ENCODE assay signal across 8 mouse cellular contexts in the genomic region with DNA sequence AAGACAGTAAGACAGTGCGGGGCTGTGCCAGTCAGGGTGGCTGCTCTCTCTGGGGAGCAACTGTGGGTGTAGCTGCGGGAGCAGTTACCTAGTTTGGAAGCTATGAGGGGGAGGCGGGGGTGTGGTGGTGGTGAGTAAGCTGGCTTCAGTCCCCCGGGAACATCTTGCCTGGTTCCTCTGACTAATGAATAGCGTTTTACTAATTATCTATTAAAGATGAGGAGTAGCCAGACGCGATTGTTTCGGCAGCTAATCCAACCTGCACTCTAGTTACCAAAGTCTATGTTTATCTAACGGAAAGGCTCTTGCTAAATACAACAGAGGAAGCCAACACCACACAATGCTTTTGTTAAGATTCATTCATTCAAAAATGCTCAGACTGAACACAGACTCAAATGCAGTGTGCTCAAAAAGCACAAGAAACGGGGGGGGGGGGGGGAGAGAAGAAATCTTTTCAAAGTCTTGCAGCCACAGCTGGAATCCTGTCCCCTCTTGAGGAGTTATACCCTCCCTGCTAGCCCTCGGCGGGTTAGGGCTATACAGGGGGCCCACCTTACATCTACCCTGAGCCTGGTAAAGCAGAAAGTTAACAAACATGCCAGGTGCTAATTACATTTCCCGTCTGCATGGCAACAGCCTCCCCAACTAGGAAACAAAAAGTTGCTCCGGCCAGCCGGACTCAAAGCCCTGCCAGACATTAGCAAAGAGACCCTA. TPM values are rescaled to one million over a fixed set of nuclear protein-coding genes. Genes with fewer than 3 reads are reported as not detected.
DNase-seq lines count a peak whose midpoint lies in the region; ATAC-seq and TF ChIP-seq lines count a peak whose summit lies in the region.

No protein-coding gene starts in this region.

- H3K36me3 ChIP-seq in hindbrain, embryonic 13.5 days = peaks cover 30% of the 10 kb centered on the region
- H3K36me3 ChIP-seq in liver, postnatal 0 days (replicated peaks; ENCODE audit: insufficient read depth, low read length) = peaks cover 2% of the 10 kb centered on the region

- 4% methylated on average over 15 of the region's 15 CpGs for WGBS in hindbrain, embryonic 13.5 days
- 6% methylated on average over 15 of the region's 15 CpGs for WGBS in liver, postnatal 0 days (ENCODE audit: insufficient replicate concordance)

- H3K4me2 ChIP-seq in hindbrain, embryonic 13.5 days = peak overlapping the region; percentile 93
- peak overlapping the region; percentile 100 for H3K4me2 ChIP-seq in liver, postnatal 0 days (ENCODE audit: low read depth, low read length)

- TF ChIP-seq EP300 in liver, postnatal 0 days (IDR thresholded peaks at IDR 0.05; ENCODE audit: low read depth) = no peak

- H3K9me3 ChIP-seq in hindbrain, embryonic 13.5 days = no peaks in the 10 kb centered on the region
- no peaks in the 10 kb centered on the region for H3K9me3 ChIP-seq in liver, postnatal 0 days (ENCODE audit: low read length)

- H3K9ac ChIP-seq in hindbrain, embryonic 13.5 days = peak overlapping the region; percentile 90
- H3K9ac ChIP-seq in liver, postnatal 0 days (replicated peaks) = peak overlapping the region; percentile 80

- H3K4me3 ChIP-seq in hindbrain, embryonic 13.5 days = peak overlapping the region; percentile 90
- H3K4me3 ChIP-seq in liver, postnatal 0 days (ENCODE audit: low read depth, low read length) = peak overlapping the region; percentile 83

- peaks cover 17% of the 10 kb centered on the region for H3K4me1 ChIP-seq in hindbrain, embryonic 13.5 days (replicated peaks)
- H3K4me1 ChIP-seq in liver, postnatal 0 days (ENCODE audit: insufficient read depth) = peaks cover 17% of the 10 kb centered on the region

- DNase-seq in heart, adult 11 months = peak; percentile 87
- no peak for DNase-seq in heart, postnatal 10 days
- peak; percentile 25 for DNase-seq in urinary bladder, postnatal 14 days (ENCODE audit: low spot score)
- no peak for DNase-seq in urinary bladder, adult 2 months (ENCODE audit: low spot score)
- DNase-seq in liver, postnatal 0 days = no peak
- peak; percentile 68 for DNase-seq in telencephalon, adult 2 months (ENCODE audit: low read depth, low spot score)

- TF ChIP-seq CTCF in liver, postnatal 0 days (IDR thresholded peaks at IDR 0.05; ENCODE audit: low read depth) = no peak

- intact Hi-C loops in heart, postnatal 10 days (cut with DNase I) = no loop called here

- no peaks in the 10 kb centered on the region; the same call in 1 of the 2 replicates for H3K27me3 ChIP-seq in hindbrain, embryonic 13.5 days
- H3K27me3 ChIP-seq in liver, postnatal 0 days (ENCODE audit: insufficient read depth, low read length) = no peaks in the 10 kb centered on the region

- ATAC-seq in hindbrain, embryonic 13.5 days (ENCODE audit: low FRiP score) = peak; percentile 61
- peak; percentile 34 for ATAC-seq in liver, postnatal 0 days
- ATAC-seq in cerebellum, adult (ENCODE audit: insufficient number of reproducible peaks, low FRiP score, low TSS enrichment) = no peak

- no peak overlapping the region for H3K27ac ChIP-seq in hindbrain, embryonic 13.5 days
- H3K27ac ChIP-seq in liver, postnatal 0 days (ENCODE audit: low read depth) = peak overlapping the region; percentile 74

RNA-seq across cellular contexts. Expression of gene Dpy19l3, which starts 0.8 kb away (rescaled TPM):
- total RNA-seq in heart, postnatal 10 days (2021) = 1 to 10 TPM; 8.9 to 9.0 TPM
- 7.2 and 9.5 TPM in 2 replicates for polyA plus RNA-seq in urinary bladder, adult 2 months (2012; rRNA removed)
- 36.4 and 42.5 TPM in 2 replicates for polyA plus RNA-seq in hindbrain, embryonic 13.5 days (2015; fragmentation: Nextera tagmentation; extraction: Ambion mirVana)
- 6.0 and 8.1 TPM in 2 replicates for polyA plus RNA-seq in liver, postnatal 0 days (2015; fragmentation: Nextera tagmentation; extraction: Ambion mirVana)

RNA-seq across cellular contexts. Expression of gene Zfp507, which starts 49.3 kb away (rescaled TPM):
- 10 to 100 TPM; 19.4 to 21.5 TPM for total RNA-seq in heart, postnatal 10 days (2021)
- 11.5 and 12.0 TPM in 2 replicates for polyA plus RNA-seq in urinary bladder, adult 2 months (2012; rRNA removed)
- 16.9 and 18.5 TPM in 2 replicates for polyA plus RNA-seq in hindbrain, embryonic 13.5 days (2015; fragmentation: Nextera tagmentation; extraction: Ambion mirVana)
- polyA plus RNA-seq in liver, postnatal 0 days (2015; fragmentation: Nextera tagmentation; extraction: Ambion mirVana) = 3.2 and 3.8 TPM in 2 replicates

Comparison
In these comparisons a context has a peak if more than half of its experiments do, and no peak if none do; other contexts are left out.
1. DNase-seq: peak in heart, adult 11 months (single experiment), urinary bladder, postnatal 14 days (single experiment) and telencephalon, adult 2 months (single experiment); none in heart, postnatal 10 days (0 of 2), urinary bladder, adult 2 months (single experiment) and liver, postnatal 0 days (single experiment).